Comparison of ENCODE assay signal across 10 mouse cellular contexts in the genomic region with DNA sequence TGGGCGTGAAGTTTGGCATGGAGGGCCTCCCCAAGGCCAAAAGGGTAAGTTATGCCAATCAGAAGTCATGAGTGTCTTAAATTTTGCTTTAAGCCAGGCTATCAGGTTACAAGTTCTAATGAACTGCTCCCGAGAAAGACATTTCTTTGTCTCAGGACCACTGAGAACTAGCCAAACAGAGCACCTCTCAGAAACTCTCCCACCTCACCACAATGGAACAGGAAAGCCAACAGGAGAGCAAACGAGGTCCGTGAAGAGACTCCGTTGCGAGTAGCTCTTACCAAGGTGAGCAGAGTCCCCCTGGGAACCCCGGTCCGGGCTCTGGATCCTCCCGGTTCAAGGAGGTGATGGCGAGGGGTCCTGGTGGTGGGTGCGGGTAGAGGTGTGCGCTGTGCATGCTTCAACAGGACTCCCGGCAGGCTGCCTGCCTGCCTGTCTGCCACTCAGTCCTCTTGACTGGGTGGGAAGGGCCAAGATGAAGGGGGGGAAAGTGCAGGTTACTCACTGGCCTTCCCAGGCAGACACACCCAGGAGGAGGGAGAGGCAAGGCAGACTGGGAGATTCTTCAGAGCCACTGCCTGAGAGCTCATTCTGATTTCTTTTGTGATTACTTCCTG.
A peak's percentile ranks its signal among the peaks of the same experiment; 100 is the strongest.
DNase-seq lines count a peak whose midpoint lies in the region; ATAC-seq and TF ChIP-seq lines count a peak whose summit lies in the region.
"Had no signal": no experiment of that assay in that cellular context is flagged by ENCODE, and none has a peak within 500 bp of the region (broad histone marks: within the 10 kb centered on the region; RNA-seq: fewer than 3 reads in every experiment).

No protein-coding gene starts in this region.

- no peaks in the 10 kb centered on the region for H3K9me3 ChIP-seq in hindbrain, embryonic 10.5 days
- H3K9me3 ChIP-seq in hindbrain, postnatal 0 days (ENCODE audit: low read length) = no peaks in the 10 kb centered on the region
- H3K9me3 ChIP-seq in embryonic facial prominence, embryonic 14.5 days (ENCODE audit: control insufficient read depth, low read length) = no peaks in the 10 kb centered on the region
- H3K9me3 ChIP-seq in limb, embryonic 14.5 days (ENCODE audit: control insufficient read depth, low read length) = no peaks in the 10 kb centered on the region

- TF ChIP-seq POLR2A in limb, embryonic 14.5 days (IDR thresholded peaks at IDR 0.05; ENCODE audit: borderline replicate concordance, extremely low read depth, insufficient read depth, insufficient read length) = no peak

- H3K27me3 ChIP-seq in hindbrain, embryonic 10.5 days (ENCODE audit: insufficient read depth, poor library complexity, severe bottlenecking) = peaks cover 5% of the 10 kb centered on the region; the same call in 1 of the 2 replicates
- H3K27me3 ChIP-seq in hindbrain, postnatal 0 days (ENCODE audit: insufficient read depth, low read length) = no peaks in the 10 kb centered on the region
- H3K27me3 ChIP-seq in embryonic facial prominence, embryonic 14.5 days (replicated peaks; ENCODE audit: control insufficient read depth, insufficient read depth, low read length) = no peaks in the 10 kb centered on the region
- H3K27me3 ChIP-seq in limb, embryonic 14.5 days (ENCODE audit: control insufficient read depth, insufficient read depth, low read length) = no peaks in the 10 kb centered on the region

- H3K27ac ChIP-seq in hindbrain, embryonic 10.5 days = peak overlapping the region; percentile 88
- H3K27ac ChIP-seq in hindbrain, postnatal 0 days = no peak overlapping the region
- peak overlapping the region; percentile 58 for H3K27ac ChIP-seq in embryonic facial prominence, embryonic 14.5 days (replicated peaks; ENCODE audit: low read depth, low read length)
- no peak overlapping the region for H3K27ac ChIP-seq in limb, embryonic 14.5 days (replicated peaks; ENCODE audit: low read depth, low read length)

- WGBS in hindbrain, embryonic 10.5 days = 9% methylated on average over 13 of the region's 13 CpGs
- WGBS in hindbrain, postnatal 0 days = 28% methylated on average over 13 of the region's 13 CpGs
- 14% methylated on average over 13 of the region's 13 CpGs for WGBS in embryonic facial prominence, embryonic 14.5 days
- WGBS in limb, embryonic 14.5 days = 6% methylated on average over 11 of the region's 13 CpGs

- no peak for ATAC-seq in hindbrain, postnatal 0 days
- peak; percentile 72 for ATAC-seq in embryonic facial prominence, embryonic 14.5 days (ENCODE audit: low read depth)
- ATAC-seq in limb, embryonic 14.5 days (ENCODE audit: low FRiP score, low read depth) = no peak
- no peak for ATAC-seq in inflammation-experienced regulatory T-cells, adult 6 months

- peak; percentile 42 for DNase-seq in hindbrain, embryonic 10.5 days (ENCODE audit: low spot score)
- no peak for DNase-seq in hindbrain, postnatal 0 days (ENCODE audit: low spot score)
- DNase-seq in embryonic facial prominence, embryonic 14.5 days (ENCODE audit: low spot score) = peak; percentile 81
- DNase-seq in limb, embryonic 14.5 days (ENCODE audit: low spot score) = peak; percentile 18
- peak; percentile 57 for DNase-seq in retina, postnatal 1 day
- no peak for DNase-seq in right cerebral cortex, adult 18-20 months
- DNase-seq in left cerebral cortex, adult 9 months (ENCODE audit: low spot score in 2 of 2) = no peak
- DNase-seq: kidney, postnatal 10 days had no signal

- no peak overlapping the region for H3K4me2 ChIP-seq in hindbrain, postnatal 0 days (ENCODE audit: low read depth, low read length)
- peak overlapping the region; percentile 52 for H3K4me2 ChIP-seq in embryonic facial prominence, embryonic 14.5 days (ENCODE audit: low read depth, low read length)
- H3K4me2 ChIP-seq in limb, embryonic 14.5 days (replicated peaks; ENCODE audit: low read depth, low read length, severe bottlenecking) = peak overlapping the region; percentile 40

- peaks cover 47% of the 10 kb centered on the region for H3K4me1 ChIP-seq in hindbrain, embryonic 10.5 days (replicated peaks)
- H3K4me1 ChIP-seq in hindbrain, postnatal 0 days (ENCODE audit: insufficient read depth, low read length) = peaks cover 25% of the 10 kb centered on the region
- peaks cover 26% of the 10 kb centered on the region for H3K4me1 ChIP-seq in embryonic facial prominence, embryonic 14.5 days (ENCODE audit: control insufficient read depth, insufficient read depth, low read length)
- H3K4me1 ChIP-seq in limb, embryonic 14.5 days (ENCODE audit: control insufficient read depth, insufficient read depth, low read length) = peaks cover 24% of the 10 kb centered on the region

- no peak for TF ChIP-seq CTCF in hindbrain, postnatal 0 days (IDR thresholded peaks at IDR 0.05; ENCODE audit: low read depth)

- H3K9ac ChIP-seq in hindbrain, postnatal 0 days (replicated peaks; ENCODE audit: low read length) = no peak overlapping the region
- H3K9ac ChIP-seq in embryonic facial prominence, embryonic 14.5 days (ENCODE audit: low read depth, low read length) = peak overlapping the region; percentile 43
- peak overlapping the region; percentile 34; the same call in 1 of the 2 replicates for H3K9ac ChIP-seq in limb, embryonic 14.5 days (ENCODE audit: low read depth, low read length, severe bottlenecking)

- no peaks in the 10 kb centered on the region for H3K36me3 ChIP-seq in hindbrain, embryonic 10.5 days
- no peaks in the 10 kb centered on the region for H3K36me3 ChIP-seq in hindbrain, postnatal 0 days (ENCODE audit: insufficient read depth, low read length)
- no peaks in the 10 kb centered on the region for H3K36me3 ChIP-seq in embryonic facial prominence, embryonic 14.5 days (ENCODE audit: control insufficient read depth, insufficient read depth, low read length)
- H3K36me3 ChIP-seq in limb, embryonic 14.5 days (ENCODE audit: control insufficient read depth, insufficient read depth, low read length) = no peaks in the 10 kb centered on the region

- peak overlapping the region; percentile 41 for H3K4me3 ChIP-seq in hindbrain, embryonic 10.5 days
- H3K4me3 ChIP-seq in hindbrain, postnatal 0 days (ENCODE audit: low read length) = no peak overlapping the region
- peak overlapping the region; percentile 25 for H3K4me3 ChIP-seq in embryonic facial prominence, embryonic 14.5 days (ENCODE audit: low read depth, low read length)
- peak overlapping the region; percentile 22 for H3K4me3 ChIP-seq in limb, embryonic 14.5 days (replicated peaks; ENCODE audit: low read length)
- H3K4me3 ChIP-seq: myocyte had no signal

Comparison
In these comparisons a context has a peak if more than half of its experiments do, and no peak if none do; other contexts are left out.
1. DNase-seq: peak in hindbrain, embryonic 10.5 days (single experiment), embryonic facial prominence, embryonic 14.5 days (single experiment), limb, embryonic 14.5 days (single experiment) and retina, postnatal 1 day (single experiment); none in hindbrain, postnatal 0 days (single experiment), right cerebral cortex, adult 18-20 months (single experiment) and left cerebral cortex, adult 9 months (0 of 2).
2. H3K27ac ChIP-seq: peak in hindbrain, embryonic 10.5 days (single experiment) and embryonic facial prominence, embryonic 14.5 days (single experiment); none in hindbrain, postnatal 0 days (single experiment) and limb, embryonic 14.5 days (single experiment).